Mouse (Mus musculus) CD4-positive helper T cell, adult 2 months (primary cell): ENCODE results near the gene Gm13694.
"Not testable (repeated sequence)": the region's sequence is repeated elsewhere in the genome, so short reads cannot be mapped to it uniquely, and the experiment has no call there.

ENCODE experiments used
- DNase-seq: peaks from one replicate; pipeline ENCODE4 v3.0.0-alpha.2; 2012; ENCODE audit warnings: low read depth, missing footprints, low spot score

Gene Gm13694

GRCm38 (mm10) chr2:83978633-83979032 lies at the start of gene Gm13694:
TSS of gene Gm13694 (plus strand) at chr2:83978933.
- DNase-seq: not testable (repeated sequence)

DNA sequence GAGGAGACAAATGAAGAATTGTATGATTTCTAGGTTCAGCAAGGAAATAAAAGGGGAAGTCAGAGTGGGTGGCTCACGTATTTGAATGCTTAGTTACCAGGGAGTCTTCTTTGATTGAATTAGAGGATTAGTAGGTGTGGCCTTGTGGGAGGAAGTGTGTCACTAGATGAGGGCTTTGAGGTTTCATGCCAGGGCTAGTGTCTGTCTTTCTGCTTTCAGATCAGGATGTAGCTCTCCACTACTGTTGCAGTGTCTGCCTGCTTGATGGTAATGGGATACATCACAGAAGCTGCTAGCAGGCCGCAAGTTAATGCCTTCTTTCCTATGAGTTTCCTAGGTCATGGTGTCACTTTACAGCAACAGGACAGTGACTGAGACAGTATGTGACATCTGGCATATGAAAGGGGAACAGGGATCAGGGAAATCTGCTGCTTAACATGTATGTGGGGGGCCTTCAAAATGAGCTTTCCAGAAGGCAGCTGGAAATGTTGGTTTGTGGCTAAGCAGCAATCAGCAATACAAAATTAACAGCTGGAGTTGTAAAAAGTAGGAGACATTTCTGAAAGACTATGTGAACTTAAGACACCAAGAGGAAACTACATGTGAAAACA lies 49.1 kb upstream of the Gm13694 start:
- peak; percentile 62 for DNase-seq

DNA sequence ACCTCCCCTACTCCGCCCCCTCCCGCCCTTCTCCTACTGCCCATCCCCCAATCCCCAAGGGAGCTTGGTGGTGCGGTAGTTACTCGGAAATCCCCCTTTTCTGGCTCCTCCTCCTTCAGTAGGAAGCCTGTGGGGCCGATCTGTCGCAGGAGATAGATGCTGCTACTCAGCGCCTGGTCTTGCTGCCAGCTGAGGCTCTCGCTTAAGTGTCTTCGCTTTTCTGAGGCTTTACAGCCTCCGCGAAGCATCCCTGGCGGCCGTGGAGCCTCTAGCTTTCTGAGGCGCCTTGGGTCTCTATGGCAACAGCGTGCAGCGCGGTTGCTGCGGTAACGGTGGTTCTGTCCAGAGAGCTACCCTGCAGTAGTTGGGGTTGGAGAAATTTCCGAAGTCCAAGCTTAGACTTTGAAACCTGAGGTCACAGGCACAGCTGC lies 37.8 kb upstream of the Gm13694 start, which contains the start of gene Zswim2:
Gene Zswim2, minus strand, starts transcription at position 298 of the 431 bp plus-strand sequence.
- DNase-seq: peak; percentile 42

- peak; percentile 2 for DNase-seq
Measured at GRCm38 (mm10) chr2:83941378-83941777, 37.4 kb upstream of the Gm13694 start.

DNA sequence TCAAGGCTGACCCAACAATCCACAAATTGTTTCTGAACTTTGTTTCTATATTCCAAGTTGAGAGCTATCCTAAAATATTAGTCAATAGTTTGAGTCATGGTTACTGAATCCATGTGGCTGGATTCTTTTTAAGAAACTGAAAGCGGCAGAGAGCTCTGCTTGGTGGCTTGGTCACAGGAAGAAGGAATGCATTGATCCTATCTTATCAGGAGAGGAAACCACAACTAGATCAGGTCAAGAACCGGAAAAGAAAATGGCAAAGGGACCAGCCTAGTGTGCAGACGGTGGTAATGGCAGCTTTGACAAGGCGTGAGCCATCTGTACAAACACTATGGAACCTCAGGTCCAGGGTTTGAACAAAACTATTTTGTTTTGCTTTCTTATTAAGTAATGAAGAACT lies 36.9 kb upstream of the Gm13694 start:
- peak; percentile 14 for DNase-seq

- not testable (repeated sequence) for DNase-seq
Measured at GRCm38 (mm10) chr2:83955393-83955792, 23.3 kb upstream of the Gm13694 start, which contains the start of gene Gm13698. TSS of gene Gm13698 (plus strand) at chr2:83955693.

- DNase-seq: not testable (repeated sequence)
Measured at GRCm38 (mm10) chr2:83961203-83961602, 17.5 kb upstream of the Gm13694 start, which contains the start of gene Gm13693. TSS of gene Gm13693 (plus strand) at chr2:83961503.

- DNase-seq: not testable (repeated sequence)
Measured at GRCm38 (mm10) chr2:83967013-83967412, 11.7 kb upstream of the Gm13694 start, which contains the start of gene Gm13695. TSS of gene Gm13695 (plus strand) at chr2:83967313.

- DNase-seq: not testable (repeated sequence)
Measured at GRCm38 (mm10) chr2:83972823-83973222, 5.9 kb upstream of the Gm13694 start, which contains the start of gene Gm13696. TSS of gene Gm13696 (plus strand) at chr2:83973123.

GRCm38 (mm10) chr2:83984443-83984842 lies 5.7 kb downstream of the Gm13694 start, which contains the start of gene Gm13697:
TSS of gene Gm13697 (plus strand) at chr2:83984743.
- DNase-seq: not testable (repeated sequence)

- not testable (repeated sequence) for DNase-seq
Measured at GRCm38 (mm10) chr2:83990253-83990652, 11.5 kb downstream of the Gm13694 start, which contains the start of gene Gm13691. TSS of gene Gm13691 (plus strand) at chr2:83990553.

DNA sequence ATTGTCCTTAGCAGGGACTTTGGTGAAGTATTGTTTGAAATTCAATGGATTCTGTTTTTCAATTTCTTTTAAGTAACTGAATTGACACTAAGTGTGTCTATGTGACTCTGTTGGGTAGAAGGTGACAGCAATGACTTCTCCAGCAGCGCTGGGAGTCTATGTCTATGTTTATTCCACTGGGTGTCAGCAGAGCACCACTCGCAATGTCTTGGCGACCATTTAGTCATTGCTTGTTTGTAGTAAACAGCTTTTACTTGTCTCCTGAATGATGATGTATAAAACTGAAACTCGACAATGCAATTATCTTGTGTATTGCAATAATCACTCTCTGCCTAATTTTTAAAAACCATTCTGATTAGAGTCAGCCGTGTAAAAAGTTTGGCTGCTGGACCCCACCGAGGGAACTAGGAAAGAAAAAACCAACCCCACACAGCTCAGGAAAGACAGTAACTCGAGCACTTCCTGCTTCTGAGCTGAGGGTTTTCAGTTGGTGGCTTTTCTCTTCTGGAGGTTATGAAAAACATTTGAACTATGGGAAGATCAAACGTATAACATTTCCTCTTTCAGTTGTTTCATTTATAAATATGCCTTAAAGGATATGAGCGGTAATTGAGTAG lies 15.0 kb downstream of the Gm13694 start:
- peak; percentile 86 for DNase-seq

DNA sequence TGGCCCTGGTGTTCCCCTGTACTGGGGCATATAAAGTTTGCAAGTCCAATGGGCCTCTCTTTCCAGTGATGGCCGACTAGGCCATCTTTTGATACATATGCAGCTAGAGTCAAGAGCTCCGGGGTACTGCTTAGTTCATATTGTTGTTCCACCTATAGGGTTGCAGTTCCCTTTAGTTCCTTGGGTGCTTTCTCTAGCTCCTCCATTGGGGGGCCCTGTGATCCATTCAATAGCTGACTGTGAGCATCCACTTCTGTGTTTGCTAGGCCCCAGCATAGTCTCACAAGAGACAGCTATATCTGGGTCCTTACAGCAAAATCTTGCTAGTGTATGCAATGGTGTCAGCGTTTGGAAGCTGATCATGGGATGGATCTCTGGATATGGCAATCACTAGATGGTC lies 15.8 kb downstream of the Gm13694 start:
- not testable (repeated sequence) for DNase-seq

DNA sequence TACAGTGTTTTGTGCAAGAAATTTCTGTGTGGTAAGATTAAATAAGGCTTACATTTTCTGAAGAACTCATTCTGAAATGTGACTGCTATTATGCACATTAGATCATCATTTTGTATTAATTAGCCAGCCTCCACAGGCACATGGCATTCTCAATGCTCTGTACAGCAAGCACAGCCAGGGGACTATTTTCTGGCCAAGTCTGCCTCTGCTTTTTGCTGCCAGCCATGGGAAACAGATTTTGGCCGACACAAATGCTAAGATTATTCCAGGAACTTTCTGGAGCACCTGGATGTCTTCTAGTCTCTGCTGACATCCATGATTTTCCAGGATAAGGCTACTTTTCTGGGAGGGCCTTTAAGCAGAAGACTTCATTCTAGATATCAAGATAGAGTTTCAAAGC lies 30.2 kb downstream of the Gm13694 start:
- DNase-seq: no peak

- no peak for DNase-seq
Measured at GRCm38 (mm10) chr2:84009818-84010217, 31.1 kb downstream of the Gm13694 start.

DNA sequence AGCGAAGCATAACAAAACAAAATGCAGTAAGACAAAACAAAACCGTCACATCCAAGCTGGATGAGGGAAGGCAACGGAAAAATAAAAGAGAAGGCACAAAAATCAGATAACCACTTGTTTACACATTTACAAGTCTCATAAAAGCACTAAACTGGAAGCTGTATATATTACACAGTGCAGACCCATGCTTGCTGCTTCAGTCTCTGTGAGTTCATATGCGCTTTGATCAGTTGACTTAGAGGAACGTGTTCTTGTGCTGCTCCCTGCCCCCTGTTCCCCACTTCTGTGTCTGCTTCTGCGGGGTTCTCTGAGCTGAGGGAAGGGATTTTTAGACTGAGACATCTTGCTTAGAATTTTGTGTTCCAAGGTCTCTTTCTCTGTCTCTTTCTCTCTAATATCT lies 35.8 kb downstream of the Gm13694 start:
- DNase-seq: no peak

- DNase-seq: peak; percentile 69
Measured at GRCm38 (mm10) chr2:84016291-84016690, 37.6 kb downstream of the Gm13694 start.

DNA sequence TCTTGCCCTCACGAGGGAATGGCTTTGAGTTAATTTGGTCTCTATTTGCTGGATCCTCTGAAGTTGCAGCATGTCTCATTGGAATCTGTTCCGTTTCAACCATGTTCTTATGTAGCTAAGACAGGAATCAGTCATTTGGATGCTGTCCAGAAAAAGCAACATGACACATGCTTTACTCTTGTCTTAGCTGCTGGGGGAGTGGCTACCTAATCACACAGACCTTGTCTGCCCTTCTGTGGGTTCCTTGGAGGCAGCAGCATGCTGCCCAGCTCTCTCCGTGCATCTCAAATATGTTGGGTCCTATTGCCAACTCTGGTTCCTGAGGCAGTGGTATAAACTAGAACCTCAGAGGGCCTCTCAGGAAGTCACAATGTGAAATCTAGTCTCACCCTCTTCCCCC lies 39.6 kb downstream of the Gm13694 start:
- no peak for DNase-seq

DNA sequence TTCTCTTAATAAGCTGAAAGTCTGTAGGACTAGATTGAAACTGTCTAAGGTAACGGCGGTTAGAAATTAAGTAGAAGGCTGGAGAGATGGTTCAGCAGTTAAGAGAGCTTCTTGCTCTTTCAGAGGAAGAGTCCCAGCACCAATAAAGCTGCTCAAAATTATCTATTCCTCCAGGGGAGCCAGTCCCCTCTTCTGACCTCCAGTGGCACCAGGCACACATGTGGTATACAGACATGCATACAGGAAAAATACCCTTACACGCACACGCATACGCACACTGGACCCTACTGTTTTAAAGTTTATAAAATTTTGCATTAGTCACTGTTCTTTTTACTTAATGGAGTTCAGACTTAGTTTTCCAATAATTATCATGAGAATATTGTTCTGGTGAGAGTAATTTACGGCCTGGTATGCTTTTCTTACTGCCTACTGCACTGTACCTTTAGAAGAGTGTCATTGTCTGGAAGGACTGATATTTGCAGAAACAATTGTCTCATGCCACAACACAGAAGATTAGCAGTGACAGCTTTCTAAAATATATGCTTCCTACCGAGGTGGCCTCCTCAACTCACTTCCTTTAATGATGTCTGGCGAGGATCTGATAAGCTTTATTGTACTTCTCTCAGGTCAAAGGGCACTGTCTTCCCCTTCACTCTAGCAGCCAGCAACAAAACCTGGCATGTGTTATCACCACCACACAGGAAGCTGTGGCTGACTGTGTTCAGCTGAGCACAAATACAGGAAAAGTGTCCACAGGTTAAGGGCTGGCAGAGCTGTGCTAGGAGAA lies 41.0 kb downstream of the Gm13694 start:
- peak; percentile 57 for DNase-seq

DNA sequence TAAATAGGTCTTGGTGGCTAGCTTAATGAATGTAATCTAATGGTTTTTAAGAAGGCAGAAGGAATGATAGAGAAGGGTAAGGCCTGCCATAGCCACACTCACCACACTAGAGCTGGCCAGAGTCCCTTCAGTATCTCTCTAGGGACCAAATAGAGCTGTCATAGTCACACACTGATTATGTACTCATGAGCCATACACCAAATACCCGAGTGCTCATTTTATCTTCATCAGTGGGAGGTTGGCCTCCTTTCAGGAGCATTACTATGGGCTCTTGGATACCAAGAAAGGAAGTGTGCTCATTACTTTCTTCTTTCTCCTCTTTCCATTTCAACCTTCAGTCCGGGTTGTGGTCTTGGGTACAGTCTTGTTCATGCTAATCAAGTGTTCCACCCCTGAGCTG lies 43.2 kb downstream of the Gm13694 start:
- no peak for DNase-seq

DNA sequence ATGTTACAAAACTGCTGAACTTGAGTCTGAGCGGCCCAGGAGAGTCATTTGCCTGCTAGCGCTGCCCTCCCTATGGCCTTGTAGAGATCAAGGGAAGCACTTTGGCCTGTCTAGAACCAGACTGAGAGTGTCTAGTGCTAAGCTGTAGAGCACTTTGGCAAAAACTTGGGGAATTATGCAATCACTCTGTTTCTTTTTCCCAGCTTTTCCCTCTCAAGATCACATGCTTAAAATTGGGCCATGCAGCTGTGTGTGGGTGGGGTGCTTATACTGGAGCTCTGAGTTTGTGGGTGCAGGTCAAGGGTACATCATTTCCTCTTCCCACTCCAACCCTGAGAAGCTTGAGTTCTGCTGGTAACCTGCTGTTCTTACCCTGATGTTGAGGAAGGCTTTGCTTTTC lies 44.2 kb downstream of the Gm13694 start:
- no peak for DNase-seq

- no peak for DNase-seq
Measured at GRCm38 (mm10) chr2:84023319-84023718, 44.6 kb downstream of the Gm13694 start.
